Mouse (Mus musculus): ENCODE measurements around the gene C1qtnf4.

- TF ChIP-seq CTCF (IDR thresholded peaks at IDR 0.05; ENCODE audit: low read depth, low read length) (no peak), POLR2A (IDR thresholded peaks at IDR 0.05; ENCODE audit: extremely low read depth, insufficient read depth, low read length) (no peak)
Observed at GRCm38 (mm10) chr2:90916560-90917232, 31.0 kb downstream of the C1qtnf4 start.

All from liver, adult 2 months (tissue).